Mouse (Mus musculus): ENCODE measurements around the gene Adssl1.

DNA sequence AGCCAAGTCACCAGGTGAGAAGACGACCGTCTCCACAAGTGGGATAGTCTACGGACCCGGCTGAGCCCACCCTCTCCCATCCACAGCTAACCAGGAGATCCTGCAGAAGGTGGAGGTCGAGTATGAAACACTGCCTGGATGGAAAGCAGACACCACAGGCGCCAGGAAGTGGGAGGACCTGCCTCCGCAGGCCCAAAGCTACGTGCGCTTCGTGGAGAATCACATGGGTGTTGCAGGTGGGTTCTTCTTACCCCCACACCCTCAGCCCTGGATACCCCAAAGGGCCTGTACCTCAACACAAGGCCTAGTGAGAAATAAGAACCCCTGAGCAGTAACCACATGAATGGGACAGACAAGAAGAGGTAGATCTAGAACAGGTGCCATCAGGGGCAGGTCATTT is 19.7 kb downstream of the Adssl1 start:
- TF ChIP-seq POLR2A (IDR thresholded peaks at IDR 0.05; ENCODE audit: low read depth, low read length): no peak
- no peak for TF ChIP-seq E2F4 (IDR thresholded peaks at IDR 0.05; ENCODE audit: insufficient replicate concordance, low read depth, low read length)
- TF ChIP-seq MAX (IDR thresholded peaks at IDR 0.05; ENCODE audit: low read length): no peak
- TF ChIP-seq UBTF (IDR thresholded peaks at IDR 0.05; ENCODE audit: low read depth, low read length): no peak
- no peak for TF ChIP-seq ZKSCAN1 (IDR thresholded peaks at IDR 0.05; ENCODE audit: borderline replicate concordance, low read depth, low read length)
- TF ChIP-seq CTCF (conservative IDR thresholded peaks at IDR 0.05 in 1 of 2, IDR thresholded peaks at IDR 0.05 in 1 of 2; ENCODE audit: low read depth in 2 of 2, low read length in 2 of 2): no peak
